Mouse (Mus musculus): ENCODE data around the gene Ippk. TPM values are rescaled to one million over a fixed set of nuclear protein-coding genes. Genes with fewer than 3 reads are reported as not detected.
A peak's percentile ranks its signal among the peaks of the same experiment; 100 is the strongest.

The Ippk gene
- total RNA-seq, 4 experiments from 2014 or later: 16.5 to 21.5 (median 16.8) TPM

DNA sequence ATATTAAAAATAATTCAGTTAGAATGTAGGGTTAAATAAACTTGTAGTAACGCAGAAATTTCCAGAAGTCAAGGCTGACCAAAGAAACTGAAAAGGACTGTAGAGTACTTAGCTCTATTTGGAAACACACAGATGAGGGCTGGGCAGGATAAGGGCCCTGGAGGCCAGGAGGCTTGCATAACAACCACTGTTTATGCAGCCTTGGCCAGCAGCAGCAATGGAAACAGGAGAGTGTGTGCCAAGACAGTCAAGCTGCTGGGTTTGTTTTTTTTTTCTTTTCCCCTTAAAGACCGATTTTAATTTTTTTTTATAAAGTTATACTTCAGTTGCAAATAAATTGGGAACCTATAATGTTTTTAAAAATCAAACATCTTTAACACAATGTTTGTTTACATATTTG, 59.0 kb downstream of the Ippk start:
- DNase-seq (ENCODE audit: low spot score in 2 of 2): peak in 1 of 2 experiments; percentile 25

DNA sequence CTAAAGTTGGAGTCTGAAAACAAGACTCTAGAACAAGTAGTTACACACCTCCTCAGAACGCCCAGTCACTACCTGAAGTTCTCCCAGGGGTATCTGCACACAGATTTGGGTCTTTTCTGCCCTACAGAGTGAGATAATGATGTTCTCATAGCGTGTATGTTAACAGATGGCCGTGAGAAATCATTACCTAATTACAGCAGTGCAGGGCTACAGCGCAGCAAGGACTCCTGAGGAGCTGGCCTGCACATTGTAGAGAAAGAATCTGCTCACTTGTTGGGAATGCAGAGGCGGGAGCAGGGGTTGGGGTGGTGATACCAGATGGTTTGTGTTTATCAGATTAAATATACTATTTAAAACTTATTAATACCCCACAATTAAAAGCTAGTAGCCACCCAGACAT, 59.5 kb downstream of the Ippk start:
- DNase-seq (ENCODE audit: low spot score in 2 of 2): no peak

DNA sequence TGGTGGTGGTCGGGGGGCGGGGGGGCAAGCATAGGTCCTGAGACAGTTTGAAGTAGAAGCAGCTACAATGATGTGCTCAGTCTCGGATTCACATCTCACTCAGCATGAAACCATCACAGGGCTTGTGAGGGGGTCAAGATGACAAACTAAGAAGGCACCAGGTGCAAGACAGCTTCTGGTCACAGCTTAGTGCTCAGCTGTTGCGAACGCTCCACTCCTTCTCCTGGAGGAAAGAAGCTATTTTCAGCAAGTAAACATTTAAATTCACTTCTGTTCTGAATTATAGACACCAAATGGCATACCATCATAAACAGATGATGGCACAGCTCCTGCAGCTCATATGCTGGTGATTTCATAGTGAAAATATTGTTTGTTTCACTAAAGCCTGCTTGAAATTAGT, 64.3 kb downstream of the Ippk start:
- DNase-seq (ENCODE audit: low spot score in 2 of 2): no peak

DNA sequence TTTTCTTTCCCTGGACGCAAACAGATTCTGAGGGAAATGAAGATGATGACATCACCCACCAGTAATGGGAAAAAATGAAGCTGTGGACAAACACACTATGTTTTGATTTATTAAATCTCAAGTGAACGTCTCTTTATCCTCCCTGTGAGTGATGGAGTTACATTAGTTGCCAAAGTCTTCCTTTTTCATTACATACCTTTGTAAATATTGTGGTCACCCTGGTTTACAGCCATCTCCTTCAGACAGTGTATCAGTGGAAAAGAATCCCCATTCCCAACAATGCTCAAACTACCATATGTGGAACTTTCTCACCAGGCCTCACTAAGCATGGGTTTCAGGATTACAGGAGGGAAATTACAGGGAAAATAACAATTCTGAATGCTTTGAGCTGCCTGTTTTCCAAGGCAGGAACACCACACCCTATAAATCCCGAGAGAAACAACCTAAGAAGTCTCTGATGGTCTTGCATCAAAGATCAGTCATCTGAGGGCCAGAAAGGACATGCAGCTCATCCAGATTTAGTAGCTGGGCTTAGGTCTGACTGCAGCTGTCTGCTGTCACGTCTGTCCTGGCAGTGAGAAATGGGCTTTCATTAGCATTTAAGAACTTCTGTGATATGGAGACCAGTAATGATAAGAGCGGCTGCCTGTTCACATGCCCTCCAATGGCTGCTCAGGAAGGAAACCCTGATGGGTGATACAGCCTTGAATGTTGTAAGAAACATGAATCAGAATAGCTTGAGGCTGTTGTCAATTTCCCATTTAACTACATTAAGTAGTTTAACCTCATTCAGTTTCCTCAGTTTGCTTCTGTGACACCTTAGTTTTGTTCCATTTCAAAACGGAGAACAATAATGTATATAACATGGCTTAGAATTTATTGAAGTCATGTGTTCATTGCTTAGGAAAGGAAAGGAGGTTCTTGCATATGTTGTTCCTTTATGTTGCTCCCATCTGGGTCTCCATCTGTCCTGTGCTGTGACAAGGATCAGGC, 71.6 kb downstream of the Ippk start, which contains the start of gene Tes3-ps:
Tes3-ps (plus strand) TSS at position 943 of the 993 bp plus-strand sequence.
- DNase-seq (ENCODE audit: low spot score in 2 of 2): no peak

DNA sequence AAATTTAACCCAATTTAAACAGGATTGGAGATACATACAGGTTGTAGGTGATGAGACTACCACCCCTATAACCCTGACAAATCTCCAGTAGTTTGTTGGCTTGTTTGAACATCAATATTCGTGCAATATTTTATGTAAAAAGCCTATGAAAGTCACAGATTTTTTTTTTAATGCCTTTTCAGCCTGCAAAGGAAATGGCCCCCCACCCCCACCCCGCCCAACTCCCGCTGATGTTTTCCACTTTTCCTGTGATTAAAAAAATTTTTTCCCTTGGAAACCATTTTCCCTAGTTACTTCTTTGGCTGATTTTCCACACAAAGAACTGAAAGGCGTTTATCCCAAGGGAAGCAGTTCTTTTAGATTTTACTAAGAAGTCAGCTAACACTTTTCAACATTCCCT, 83.5 kb downstream of the Ippk start, which contains the start of gene Ecm2:
Ecm2 (plus strand) TSS at position 301 of the 400 bp plus-strand sequence.
- no peak for DNase-seq (ENCODE audit: low spot score in 2 of 2)

DNA sequence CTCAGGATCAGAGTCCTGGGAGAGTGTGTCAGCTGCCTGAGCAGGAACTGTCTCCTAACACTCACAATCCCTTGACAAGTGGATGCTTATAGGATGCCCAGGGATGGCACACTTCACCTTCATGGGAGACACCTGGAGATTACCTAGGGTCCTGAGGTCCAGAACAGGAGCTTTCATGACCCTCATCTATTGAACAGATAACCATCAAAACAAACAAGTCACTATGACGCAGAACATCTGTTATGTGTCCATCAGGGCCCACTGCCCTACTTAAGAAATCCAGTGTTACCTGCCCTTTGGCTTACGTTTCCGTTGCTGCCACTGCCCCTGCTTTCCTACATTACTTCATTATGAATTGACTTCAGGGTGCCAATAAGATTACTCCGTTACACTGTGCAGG, 84.7 kb downstream of the Ippk start:
- DNase-seq (ENCODE audit: low spot score in 2 of 2): no peak

DNA sequence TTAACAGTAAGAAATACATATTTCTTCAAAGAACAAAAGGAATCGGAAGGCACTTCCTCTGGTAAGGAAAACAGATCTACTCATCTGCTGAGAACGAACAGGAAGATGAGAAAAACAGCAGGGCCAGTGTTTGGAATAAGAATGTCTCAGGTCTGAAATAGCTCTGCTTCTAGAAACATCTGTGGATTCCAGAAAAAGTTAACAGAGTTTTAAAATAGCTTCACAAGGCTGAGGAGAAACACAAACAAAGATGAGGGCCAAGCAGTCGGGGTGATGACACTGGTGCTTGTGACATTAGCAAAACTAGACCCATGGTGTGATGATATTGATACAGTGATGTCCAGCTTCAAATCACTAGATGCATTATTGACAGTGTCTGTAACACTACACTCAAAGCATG, 86.1 kb downstream of the Ippk start:
- no peak for DNase-seq (ENCODE audit: low spot score in 2 of 2)

Other genes with a start within 250 kb of the Ippk start
- 10 to 100 TPM; 20.1 to 21.3 (median 21.0) TPM for gene Ninj1, start 233.8 kb upstream of the Ippk start, total RNA-seq (2022)
- 10 to 100 TPM; 10.7 to 18.4 (median 13.6) TPM for gene Card19, start 205.2 kb upstream of the Ippk start, total RNA-seq (2022)
- gene Susd3, start 172.5 kb upstream of the Ippk start, total RNA-seq (2022): 1 to 10 TPM; 2.2 to 4.8 (median 3.5) TPM
- 10 to 100 TPM in 1 of 4 experiments, 1 to 10 TPM in 3; 8.8 to 10.1 (median 8.9) TPM for gene Fgd3, start 100.9 kb upstream of the Ippk start, total RNA-seq (2022)
- 10 to 100 TPM; 40.2 to 45.5 (median 43.1) TPM for gene Bicd2, start 79.7 kb upstream of the Ippk start, total RNA-seq (2022)
- 1 to 10 TPM; 1.5 to 2.4 (median 2.0) TPM for gene Tes3-ps, start 72.1 kb downstream of the Ippk start, total RNA-seq (2022)
- gene Ecm2, start 83.6 kb downstream of the Ippk start, total RNA-seq (2022): 1 to 10 TPM; 2.5 to 3.1 (median 2.9) TPM
- under 1 TPM; 0.50 to 0.97 (median 0.67) TPM for gene Aspn, start 123.2 kb downstream of the Ippk start, total RNA-seq (2022)
- gene Omd, start 161.2 kb downstream of the Ippk start, total RNA-seq (2022): 1 to 10 TPM; 1.6 to 2.2 (median 2.1) TPM
- 1 to 10 TPM; 5.1 to 9.6 (median 8.3) TPM for gene Ogn, start 186.8 kb downstream of the Ippk start, total RNA-seq (2022)
- gene Cenpp, start 231.5 kb downstream of the Ippk start, total RNA-seq (2022): 1 to 10 TPM; 1.1 to 1.5 (median 1.3) TPM
- gene Nol8, start 231.8 kb downstream of the Ippk start, total RNA-seq (2022): 10 to 100 TPM; 21.7 to 25.9 (median 24.8) TPM